Mouse (Mus musculus) lung, embryonic 15.5 days (tissue): ENCODE measurements around the gene Fgfr2. TPM values are rescaled to one million over a fixed set of nuclear protein-coding genes. Genes with fewer than 3 reads are reported as not detected.

ENCODE experiments used
- ATAC-seq: fragments of 200-750 bp; cut with Nextera tagmentation; 2 replicates; pipeline ENCODE4 v1.8.0; 2017; ENCODE audit warnings: moderate number of reproducible peaks, borderline replicate concordance; ENCODE audit not compliant: low FRiP score, low TSS enrichment; ENCODE audit errors: extremely low read depth
- H3K27ac ChIP-seq: fragments of 300-500 bp; sonication (generic); 2 replicates; pipeline ENCODE4 v1.5.1; 2015; ENCODE audit warnings: moderate library complexity, mild to moderate bottlenecking, inconsistent platforms
- H3K27me3 ChIP-seq: fragments of 300-500 bp; sonication (generic); 2 replicates; pipeline ENCODE4 v1.6.1; 2015; ENCODE audit warnings: inconsistent platforms
- H3K36me3 ChIP-seq: fragments of 300-500 bp; sonication (generic); 2 replicates; pipeline ENCODE4 v1.6.1; 2015; ENCODE audit warnings: inconsistent platforms
- H3K4me1 ChIP-seq: fragments of 300-500 bp; sonication (generic); 2 replicates; pipeline ENCODE4 v1.6.1; 2015; ENCODE audit warnings: inconsistent platforms
- H3K4me2 ChIP-seq: fragments of 300-500 bp; sonication (generic); 2 replicates; pipeline ENCODE4 v1.6.1; 2015; ENCODE audit warnings: inconsistent platforms, mild to moderate bottlenecking, moderate library complexity
- H3K4me3 ChIP-seq: fragments of 300-500 bp; sonication (generic); 2 replicates; pipeline ENCODE4 v1.5.1; 2015; ENCODE audit warnings: mild to moderate bottlenecking, inconsistent platforms
- H3K9ac ChIP-seq: fragments of 300-500 bp; sonication (generic); 2 replicates; pipeline ENCODE4 v1.6.1; 2015; ENCODE audit warnings: inconsistent platforms
- H3K9me3 ChIP-seq: fragments of 300-500 bp; sonication (generic); 2 replicates; pipeline ENCODE4 v1.6.1; 2016; ENCODE audit warnings: inconsistent platforms
- WGBS: fragments of 180-500 bp; shearing (Covaris S2); methylation state at CpG from one replicate; pipeline ENCODE4 v1.1.7; 2015; 5-methylcytosine and 5-hydroxymethylcytosine counted together
- polyA plus RNA-seq: library from polyadenylated mRNA; unstranded; fragments of >200 nt; fragmentation: Nextera tagmentation; extraction: Ambion mirVana; gene quantifications from 2 replicates; pipeline ENCODE4 v1.2.1, GENCODE M21; 2015

The Fgfr2 gene
- polyA plus RNA-seq, 1 experiment from 2014 or later: 160 TPM

- ATAC-seq: no peak
- Histone ChIP-seq H3K4me2 (no peak overlapping the region), H3K4me1 (peaks cover 7% of the 10 kb centered on the region), H3K27ac (no peak overlapping the region), H3K36me3 (no peaks in the 10 kb centered on the region), H3K27me3 (no peaks in the 10 kb centered on the region), H3K9me3 (no peaks in the 10 kb centered on the region), H3K9ac (no peak overlapping the region), H3K4me3 (no peak overlapping the region)
- 88% methylated on average over 10 of the region's 10 CpGs for WGBS
Measured at GRCm38 (mm10) chr7:130365711-130366110, 2757.4 kb downstream of the Fgfr2 start.

- no peak for ATAC-seq
- H3K4me1 ChIP-seq: no peaks in the 10 kb centered on the region
- H3K4me2 ChIP-seq: no peak overlapping the region
- no peak overlapping the region for H3K9ac ChIP-seq
- H3K36me3 ChIP-seq: no peaks in the 10 kb centered on the region
- H3K27me3 ChIP-seq: no peaks in the 10 kb centered on the region
- no peaks in the 10 kb centered on the region for H3K9me3 ChIP-seq
- no peak overlapping the region for H3K4me3 ChIP-seq
- 66% methylated on average over 6 of the region's 6 CpGs for WGBS
- H3K27ac ChIP-seq: no peak overlapping the region
Measured at GRCm38 (mm10) chr7:130340412-130341152, 2782.6 kb downstream of the Fgfr2 start.

- H3K27ac ChIP-seq: no peak overlapping the region
- WGBS: 90% methylated on average over 7 of the region's 7 CpGs
- H3K4me3 ChIP-seq: no peak overlapping the region
- no peak for ATAC-seq
- H3K4me1 ChIP-seq: no peaks in the 10 kb centered on the region
- no peak overlapping the region for H3K4me2 ChIP-seq
- H3K27me3 ChIP-seq: no peaks in the 10 kb centered on the region
- no peak overlapping the region for H3K9ac ChIP-seq
- no peaks in the 10 kb centered on the region for H3K36me3 ChIP-seq
- no peaks in the 10 kb centered on the region for H3K9me3 ChIP-seq
Measured at GRCm38 (mm10) chr7:130337601-130338000, 2785.5 kb downstream of the Fgfr2 start.

GRCm38 (mm10) chr7:130335440-130336051, 2787.6 kb downstream of the Fgfr2 start:
- ATAC-seq: no peak
- peak overlapping the region; percentile 51 for H3K27ac ChIP-seq
- 41% methylated on average over 4 of the region's 4 CpGs for WGBS

GRCm38 (mm10) chr7:130332515-130333220, 2790.5 kb downstream of the Fgfr2 start:
- no peak overlapping the region for H3K27ac ChIP-seq
- WGBS: 81% methylated on average over 11 of the region's 11 CpGs
- H3K27me3 ChIP-seq: peaks cover 3% of the 10 kb centered on the region; the same call in 1 of the 2 replicates
- peaks cover 4% of the 10 kb centered on the region for H3K4me1 ChIP-seq
- no peak overlapping the region for H3K4me3 ChIP-seq
- no peak overlapping the region for H3K4me2 ChIP-seq
- no peaks in the 10 kb centered on the region for H3K9me3 ChIP-seq
- no peak overlapping the region for H3K9ac ChIP-seq
- no peaks in the 10 kb centered on the region for H3K36me3 ChIP-seq
- ATAC-seq: no peak

More at GRCm38 (mm10) chr7:130335440-130336051, 2787.6 kb downstream of the Fgfr2 start:
- no peak overlapping the region for H3K4me3 ChIP-seq
- no peak overlapping the region for H3K9ac ChIP-seq
- no peaks in the 10 kb centered on the region for H3K4me1 ChIP-seq
- H3K27me3 ChIP-seq: no peaks in the 10 kb centered on the region
- no peaks in the 10 kb centered on the region for H3K9me3 ChIP-seq
- no peak overlapping the region for H3K4me2 ChIP-seq
- no peaks in the 10 kb centered on the region for H3K36me3 ChIP-seq

GRCm38 (mm10) chr7:130327603-130328365, 2795.4 kb downstream of the Fgfr2 start:
- Histone ChIP-seq H3K27ac (no peak overlapping the region), H3K4me2 (0 out of 2 replicates have a peak overlapping the region, but pooled peaks have one; percentile 7), H3K4me1 (peaks cover 32% of the 10 kb centered on the region), H3K4me3 (no peak overlapping the region), H3K9ac (no peak overlapping the region), H3K27me3 (peaks cover 3% of the 10 kb centered on the region; the same call in 1 of the 2 replicates), H3K36me3 (no peaks in the 10 kb centered on the region), H3K9me3 (no peaks in the 10 kb centered on the region)
- no peak for ATAC-seq
- WGBS: 19% methylated on average over 15 of the region's 15 CpGs

GRCm38 (mm10) chr7:130325983-130326433, 2797.1 kb downstream of the Fgfr2 start:
- Histone ChIP-seq H3K4me3 (no peak overlapping the region), H3K36me3 (no peaks in the 10 kb centered on the region), H3K27ac (peak overlapping the region; percentile 54; the same call in 1 of the 2 replicates), H3K27me3 (peaks cover 3% of the 10 kb centered on the region; the same call in 1 of the 2 replicates), H3K4me1 (peaks cover 32% of the 10 kb centered on the region), H3K9me3 (no peaks in the 10 kb centered on the region), H3K9ac (no peak overlapping the region), H3K4me2 (peak overlapping the region; percentile 33)
- WGBS: 27% methylated on average over 15 of the region's 15 CpGs
- ATAC-seq: peak; percentile 81

GRCm38 (mm10) chr7:130324716-130325401, 2798.3 kb downstream of the Fgfr2 start:
- WGBS: 56% methylated on average over 14 of the region's 14 CpGs
- Histone ChIP-seq H3K9ac (no peak overlapping the region), H3K4me2 (no peak overlapping the region), H3K9me3 (no peaks in the 10 kb centered on the region), H3K4me3 (no peak overlapping the region), H3K4me1 (peaks cover 38% of the 10 kb centered on the region), H3K36me3 (no peaks in the 10 kb centered on the region), H3K27ac (peak overlapping the region; percentile 54; the same call in 1 of the 2 replicates), H3K27me3 (peaks cover 3% of the 10 kb centered on the region; the same call in 1 of the 2 replicates)
- ATAC-seq: peak; percentile 31; the same call in 1 of the 2 replicates

- no peaks in the 10 kb centered on the region for H3K9me3 ChIP-seq
- no peak overlapping the region for H3K4me3 ChIP-seq
- no peak overlapping the region for H3K27ac ChIP-seq
- no peak overlapping the region for H3K9ac ChIP-seq
- peaks cover 3% of the 10 kb centered on the region; the same call in 1 of the 2 replicates for H3K27me3 ChIP-seq
- no peak overlapping the region for H3K4me2 ChIP-seq
- 80% methylated on average over 4 of the region's 4 CpGs for WGBS
- no peaks in the 10 kb centered on the region for H3K36me3 ChIP-seq
- peaks cover 44% of the 10 kb centered on the region for H3K4me1 ChIP-seq
- no peak for ATAC-seq
Measured at GRCm38 (mm10) chr7:130323766-130324165, 2799.4 kb downstream of the Fgfr2 start.

- no peaks in the 10 kb centered on the region for H3K27me3 ChIP-seq
- WGBS: 17% methylated on average over 8 of the region's 8 CpGs
- peak; percentile 85 for ATAC-seq
- H3K36me3 ChIP-seq: no peaks in the 10 kb centered on the region
- peak overlapping the region; percentile 68 for H3K27ac ChIP-seq
- H3K9ac ChIP-seq: no peak overlapping the region
- H3K4me3 ChIP-seq: no peak overlapping the region
- H3K9me3 ChIP-seq: no peaks in the 10 kb centered on the region
- H3K4me1 ChIP-seq: peaks cover 12% of the 10 kb centered on the region
- H3K4me2 ChIP-seq: no peak overlapping the region
Measured at GRCm38 (mm10) chr7:130319799-130320556, 2803.2 kb downstream of the Fgfr2 start.
